Mouse (Mus musculus) hindbrain, embryonic 15.5 days (tissue): ENCODE results near the gene Letm1. TPM values are rescaled to one million over a fixed set of nuclear protein-coding genes. Genes with fewer than 3 reads are reported as not detected.
A peak's percentile ranks its signal among the peaks of the same experiment; 100 is the strongest.

Experiments used
- ATAC-seq: fragments of 200-750 bp; cut with Nextera tagmentation; 2 replicates; pipeline ENCODE4 v1.8.0; 2017; ENCODE audit warnings: low read depth, moderate number of reproducible peaks, moderate TSS enrichment; ENCODE audit not compliant: low FRiP score
- H3K27ac ChIP-seq: fragments of 300-500 bp; sonication (generic); replicated peaks from 2 replicates; pipeline ENCODE4 v1.5.1; 2015; ENCODE audit warnings: mild to moderate bottlenecking, inconsistent platforms
- H3K27me3 ChIP-seq: fragments of 300-500 bp; sonication (generic); 2 replicates; pipeline ENCODE4 v1.6.1; 2015; ENCODE audit warnings: control low read depth, inconsistent platforms
- H3K36me3 ChIP-seq: fragments of 300-500 bp; sonication (generic); 2 replicates; pipeline ENCODE4 v1.6.1; 2015; ENCODE audit warnings: control low read depth, inconsistent platforms
- H3K4me1 ChIP-seq: fragments of 300-500 bp; sonication (generic); replicated peaks from 2 replicates; pipeline ENCODE4 v1.6.1; 2015; ENCODE audit warnings: control low read depth, inconsistent platforms
- H3K4me2 ChIP-seq: fragments of 300-500 bp; sonication (generic); 2 replicates; pipeline ENCODE4 v1.6.1; 2015; ENCODE audit warnings: moderate library complexity, mild to moderate bottlenecking, inconsistent platforms
- H3K4me3 ChIP-seq: fragments of 300-500 bp; sonication (generic); 2 replicates; pipeline ENCODE4 v1.5.1; 2015; ENCODE audit warnings: mild to moderate bottlenecking, inconsistent platforms
- H3K9ac ChIP-seq: fragments of 300-500 bp; sonication (generic); 2 replicates; pipeline ENCODE4 v1.6.1; 2015; ENCODE audit warnings: inconsistent platforms
- H3K9me3 ChIP-seq: fragments of 300-500 bp; sonication (generic); 2 replicates; pipeline ENCODE4 v1.6.1; 2016; ENCODE audit warnings: control low read depth, inconsistent platforms
- whole genome bisulfite sequencing: fragments of 180-500 bp; shearing (Covaris S2); methylation state at CpG from one replicate; pipeline ENCODE4 v1.1.7; 2015; 5-methylcytosine and 5-hydroxymethylcytosine counted together
- polyA plus RNA-seq: library from polyadenylated mRNA; unstranded; fragments of >200 nt; fragmentation: Nextera tagmentation; extraction: Ambion mirVana; gene quantifications from 2 replicates; pipeline ENCODE4 v1.2.1, GENCODE M21; 2015

Gene Letm1
- polyA plus RNA-seq, 1 experiment from 2014 or later, result 76.7 TPM

DNA sequence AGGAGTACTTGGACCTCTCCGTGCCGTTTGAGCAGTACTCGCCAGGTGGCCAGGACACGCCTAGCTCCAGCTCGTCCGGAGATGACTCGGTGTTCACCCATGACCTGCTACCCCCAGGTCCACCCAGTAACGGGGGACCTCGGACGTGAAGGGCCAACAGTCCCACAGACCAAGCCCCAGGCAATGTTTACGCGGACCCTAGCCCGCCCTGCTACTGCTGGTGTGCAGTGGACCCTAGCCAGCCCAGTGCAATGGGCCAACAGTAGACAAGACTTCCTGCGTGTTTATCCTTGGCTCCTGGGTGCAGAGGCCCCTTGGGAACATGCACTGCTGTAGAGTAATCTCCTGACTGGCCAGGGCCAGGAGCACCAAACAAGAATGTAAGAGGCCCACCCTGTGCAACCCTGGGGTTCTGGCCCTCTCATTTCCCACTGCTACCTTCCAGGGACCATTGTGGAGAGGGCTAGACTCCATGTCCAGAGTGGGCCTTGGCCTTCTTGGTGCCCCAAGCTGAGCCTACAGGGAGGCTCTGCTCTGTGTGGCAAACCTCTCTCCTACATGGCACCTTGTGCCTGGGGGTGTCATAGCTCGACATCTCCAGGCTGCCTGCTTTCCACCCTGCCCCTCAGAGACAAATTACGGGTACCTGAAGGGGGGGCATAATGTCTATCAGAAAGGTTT is 47.1 kb downstream of the Letm1 start:
- H3K27me3 ChIP-seq, result no peaks in the 10 kb centered on the region
- no peaks in the 10 kb centered on the region for H3K9me3 ChIP-seq
- H3K27ac ChIP-seq, result no peak overlapping the region
- H3K4me2 ChIP-seq, result no peak overlapping the region
- H3K4me3 ChIP-seq, result no peak overlapping the region
- H3K9ac ChIP-seq, result no peak overlapping the region
- WGBS, result 87% methylated on average over 16 of the region's 16 CpGs
- no peaks in the 10 kb centered on the region for H3K4me1 ChIP-seq
- ATAC-seq, result no peak
- peaks cover 4% of the 10 kb centered on the region; the same call in 1 of the 2 replicates for H3K36me3 ChIP-seq

DNA sequence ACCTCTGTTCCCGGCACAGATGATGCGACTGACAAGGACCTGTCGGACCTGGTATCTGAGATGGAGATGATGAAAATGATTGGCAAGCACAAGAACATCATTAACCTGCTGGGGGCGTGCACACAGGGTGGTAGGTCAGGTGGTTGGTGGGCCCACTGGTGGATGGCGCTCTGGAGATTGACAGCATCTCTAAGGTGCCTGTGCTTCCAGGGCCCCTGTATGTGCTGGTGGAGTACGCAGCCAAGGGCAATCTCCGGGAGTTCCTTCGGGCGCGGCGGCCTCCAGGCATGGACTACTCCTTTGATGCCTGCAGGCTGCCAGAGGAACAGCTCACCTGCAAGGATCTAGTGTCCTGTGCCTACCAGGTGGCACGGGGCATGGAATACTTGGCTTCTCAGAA is 48.8 kb downstream of the Letm1 start:
- WGBS, result 94% methylated on average over 12 of the region's 12 CpGs
- peaks cover 4% of the 10 kb centered on the region; the same call in 1 of the 2 replicates for H3K36me3 ChIP-seq
- H3K4me2 ChIP-seq, result no peak overlapping the region
- ATAC-seq, result no peak
- H3K4me3 ChIP-seq, result no peak overlapping the region
- no peaks in the 10 kb centered on the region for H3K9me3 ChIP-seq
- H3K9ac ChIP-seq, result no peak overlapping the region
- H3K27ac ChIP-seq, result no peak overlapping the region
- 0 out of 2 replicates have a peak, but pooled peaks cover 2% of the 10 kb centered on the region for H3K4me1 ChIP-seq
- no peaks in the 10 kb centered on the region for H3K27me3 ChIP-seq

DNA sequence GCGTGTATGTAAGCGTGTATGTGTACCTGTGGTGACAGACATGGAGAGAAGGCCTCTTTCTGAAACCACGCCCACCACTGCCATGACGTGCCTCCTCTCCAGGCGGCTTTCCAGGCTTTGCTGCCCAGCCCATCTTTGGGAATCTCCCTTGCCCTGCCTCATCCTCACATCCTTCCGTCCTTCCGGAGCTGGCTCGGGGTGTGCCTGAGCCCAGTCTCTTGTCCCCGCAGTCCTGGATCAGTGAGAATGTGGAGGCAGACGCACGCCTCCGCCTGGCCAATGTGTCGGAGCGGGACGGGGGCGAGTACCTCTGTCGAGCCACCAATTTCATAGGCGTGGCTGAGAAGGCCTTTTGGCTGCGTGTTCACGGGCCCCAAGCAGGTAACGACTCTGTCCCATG is 51.6 kb downstream of the Letm1 start:
- H3K4me3 ChIP-seq, result no peak overlapping the region
- no peaks in the 10 kb centered on the region for H3K9me3 ChIP-seq
- H3K27me3 ChIP-seq, result no peaks in the 10 kb centered on the region
- 0 out of 2 replicates have a peak, but pooled peaks cover 2% of the 10 kb centered on the region for H3K4me1 ChIP-seq
- ATAC-seq, result no peak
- no peak overlapping the region for H3K4me2 ChIP-seq
- no peak overlapping the region for H3K27ac ChIP-seq
- H3K9ac ChIP-seq, result no peak overlapping the region
- no peaks in the 10 kb centered on the region for H3K36me3 ChIP-seq
- 61% methylated on average over 21 of the region's 21 CpGs for WGBS

DNA sequence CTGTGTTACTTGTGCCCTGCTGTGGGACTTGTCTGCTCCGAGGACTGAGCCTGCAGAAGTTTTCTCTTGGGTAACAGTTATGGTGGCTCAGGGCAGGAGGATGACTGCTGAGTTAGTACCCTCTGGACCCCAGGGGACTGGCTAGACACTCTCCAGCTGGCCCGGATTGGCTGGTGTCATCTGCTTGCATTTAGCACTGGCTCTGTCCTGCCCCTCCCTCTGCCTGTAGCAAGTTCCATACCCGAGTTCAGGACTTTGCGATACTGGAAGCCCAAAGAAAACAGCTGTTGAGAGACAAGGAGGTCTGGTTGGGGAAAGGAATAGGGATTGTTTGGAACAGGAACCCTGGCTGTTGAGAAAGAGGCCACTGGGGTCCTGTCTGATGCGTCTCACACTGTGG is 52.1 kb downstream of the Letm1 start:
- Histone ChIP-seq H3K9me3 (no peaks in the 10 kb centered on the region), H3K27me3 (no peaks in the 10 kb centered on the region), H3K4me1 (0 out of 2 replicates have a peak, but pooled peaks cover 2% of the 10 kb centered on the region), H3K27ac (no peak overlapping the region), H3K9ac (no peak overlapping the region), H3K4me3 (no peak overlapping the region), H3K36me3 (no peaks in the 10 kb centered on the region), H3K4me2 (no peak overlapping the region)
- 43% methylated on average over 5 of the region's 5 CpGs for WGBS
- no peak for ATAC-seq

DNA sequence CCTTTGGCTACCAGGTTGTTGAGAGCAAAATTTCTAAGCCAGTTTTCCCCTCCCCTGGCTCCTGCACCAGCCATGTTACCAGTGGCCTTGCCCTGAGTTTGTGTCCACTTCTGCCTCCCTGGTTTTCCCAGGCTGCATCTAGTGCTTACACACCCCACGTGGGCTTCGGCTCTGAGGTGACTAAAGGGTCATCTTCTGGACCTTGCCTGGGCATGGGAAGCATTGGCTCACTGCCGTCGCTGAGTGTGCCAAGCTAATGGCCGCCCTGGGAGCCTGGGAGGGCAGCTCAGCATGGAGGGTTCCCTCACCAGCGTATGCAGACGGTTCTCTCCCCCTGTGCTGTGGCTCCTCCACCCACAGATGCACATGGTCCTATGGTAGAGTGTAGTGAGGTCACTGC is 53.8 kb downstream of the Letm1 start:
- Histone ChIP-seq H3K9me3 (no peaks in the 10 kb centered on the region), H3K36me3 (no peaks in the 10 kb centered on the region), H3K27ac (no peak overlapping the region), H3K27me3 (0 out of 2 replicates have a peak, but pooled peaks cover 4% of the 10 kb centered on the region), H3K4me3 (no peak overlapping the region), H3K9ac (no peak overlapping the region), H3K4me1 (0 out of 2 replicates have a peak, but pooled peaks cover 5% of the 10 kb centered on the region), H3K4me2 (no peak overlapping the region)
- ATAC-seq, result no peak
- WGBS, result 67% methylated on average over 7 of the region's 7 CpGs

DNA sequence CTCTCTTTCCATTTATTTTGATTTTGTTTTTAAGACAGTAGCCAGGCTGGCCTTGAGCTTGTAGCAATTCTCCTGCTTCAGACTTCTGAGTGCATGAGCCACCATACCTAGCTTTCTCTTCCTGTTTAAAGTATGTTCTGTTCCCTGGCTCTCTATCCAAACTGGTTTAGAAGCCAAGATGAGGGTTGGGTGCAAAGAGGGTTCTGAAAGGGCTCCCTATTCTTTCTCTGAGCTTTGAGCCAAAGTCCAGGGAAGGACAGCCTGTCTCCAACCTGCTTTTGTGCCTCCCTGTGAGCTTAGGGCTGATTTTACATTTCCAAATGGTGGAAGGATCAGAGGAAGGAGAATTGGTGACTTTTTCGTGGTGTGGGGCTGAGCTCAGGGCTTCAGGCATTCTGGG is 55.7 kb downstream of the Letm1 start:
- H3K27ac ChIP-seq, result 0 out of 2 replicates have a peak overlapping the region, but pooled peaks have one; percentile 17
- H3K9ac ChIP-seq, result no peak overlapping the region
- H3K27me3 ChIP-seq, result 0 out of 2 replicates have a peak, but pooled peaks cover 4% of the 10 kb centered on the region
- H3K36me3 ChIP-seq, result no peaks in the 10 kb centered on the region
- H3K4me1 ChIP-seq, result peaks cover 24% of the 10 kb centered on the region
- WGBS, result 83% methylated on average over 1 of the region's 1 CpGs
- no peak overlapping the region for H3K4me3 ChIP-seq
- ATAC-seq, result no peak
- peak overlapping the region; percentile 93 for H3K4me2 ChIP-seq
- H3K9me3 ChIP-seq, result no peaks in the 10 kb centered on the region

DNA sequence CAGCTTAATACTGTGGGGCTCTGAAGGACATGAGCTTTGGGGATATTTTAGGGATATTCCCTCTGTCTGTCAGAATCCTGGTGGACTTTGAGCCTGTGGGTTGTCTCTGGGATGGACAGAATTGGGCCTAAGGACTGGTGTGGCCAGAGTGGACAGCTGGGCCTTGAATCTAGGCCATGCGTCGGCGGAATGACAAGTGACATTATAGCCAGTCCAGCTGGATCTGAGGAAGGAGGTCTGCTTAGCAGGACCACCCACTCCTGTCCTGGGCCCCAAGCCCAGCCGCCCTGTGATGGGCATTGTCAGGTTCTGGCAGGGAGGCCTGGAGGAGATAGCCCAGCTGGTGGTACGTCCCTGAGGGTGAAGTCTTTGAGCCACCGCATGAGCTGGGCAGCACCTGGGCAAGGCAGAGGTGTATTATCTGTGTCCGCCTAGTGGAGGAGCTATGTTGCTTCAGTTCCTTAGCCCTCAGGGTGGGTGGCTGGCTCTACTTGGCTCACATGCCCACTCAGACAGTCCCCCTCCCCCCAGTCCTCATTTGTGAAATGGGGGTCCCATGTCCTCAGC is 56.5 kb downstream of the Letm1 start:
- 63% methylated on average over 7 of the region's 7 CpGs for WGBS
- Histone ChIP-seq H3K36me3 (no peaks in the 10 kb centered on the region), H3K27me3 (0 out of 2 replicates have a peak, but pooled peaks cover 4% of the 10 kb centered on the region), H3K4me2 (peak overlapping the region; percentile 93), H3K4me3 (0 out of 2 replicates have a peak overlapping the region, but pooled peaks have one; percentile 53), H3K9ac (no peak overlapping the region), H3K9me3 (no peaks in the 10 kb centered on the region), H3K27ac (0 out of 2 replicates have a peak overlapping the region, but pooled peaks have one; percentile 17), H3K4me1 (peaks cover 31% of the 10 kb centered on the region)
- ATAC-seq, result no peak

DNA sequence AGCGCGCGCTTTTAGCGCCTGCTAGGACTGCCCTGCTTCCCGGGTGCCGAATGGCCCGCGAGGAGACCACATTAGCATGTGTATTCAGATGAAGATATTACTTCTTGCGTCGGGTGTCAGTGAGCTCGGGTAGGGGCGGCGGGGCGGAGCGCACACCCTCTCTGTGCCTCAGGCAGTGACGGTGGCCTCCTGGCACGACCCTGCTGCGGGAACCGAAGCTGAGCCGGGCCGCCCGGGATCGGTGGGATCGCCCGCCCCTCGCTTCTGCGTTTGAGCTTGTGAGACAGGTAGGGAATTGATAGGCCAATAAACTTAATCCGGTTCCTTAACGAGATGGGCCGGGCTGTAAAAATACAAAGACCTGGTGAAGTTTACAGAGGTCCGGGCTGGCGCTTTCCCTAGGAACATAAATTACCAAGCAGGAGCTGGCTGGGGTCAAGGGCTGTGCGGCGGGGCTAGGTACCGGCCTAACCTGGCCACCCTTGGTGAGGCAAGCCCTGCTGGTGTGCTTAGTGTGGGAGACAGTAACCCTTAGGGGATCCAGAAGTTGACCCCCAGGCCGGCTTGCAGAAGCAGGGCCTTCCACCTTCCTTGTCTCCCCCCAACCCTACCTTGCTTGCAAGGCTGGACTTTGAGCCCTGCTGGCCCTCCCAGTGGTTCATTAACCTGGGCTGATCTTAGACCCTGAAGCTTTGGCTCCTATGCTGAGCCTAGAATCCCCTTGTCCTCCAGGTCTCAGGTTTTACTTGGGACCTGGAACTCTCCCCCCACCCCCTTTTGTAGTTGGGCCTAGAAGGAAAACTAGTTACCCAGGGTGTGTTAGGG is 58.8 kb downstream of the Letm1 start:
- WGBS, result 2% methylated on average over 36 of the region's 36 CpGs
- ATAC-seq, result 0 out of 2 replicates have a peak, but pooled peaks have one; percentile 24
- Histone ChIP-seq H3K4me1 (peaks cover 30% of the 10 kb centered on the region), H3K9ac (peak overlapping the region; percentile 63), H3K27ac (peak overlapping the region; percentile 64; the same call in 1 of the 2 replicates), H3K4me3 (peak overlapping the region; percentile 53), H3K36me3 (no peaks in the 10 kb centered on the region), H3K9me3 (no peaks in the 10 kb centered on the region), H3K4me2 (peak overlapping the region; percentile 93), H3K27me3 (0 out of 2 replicates have a peak, but pooled peaks cover 4% of the 10 kb centered on the region)

DNA sequence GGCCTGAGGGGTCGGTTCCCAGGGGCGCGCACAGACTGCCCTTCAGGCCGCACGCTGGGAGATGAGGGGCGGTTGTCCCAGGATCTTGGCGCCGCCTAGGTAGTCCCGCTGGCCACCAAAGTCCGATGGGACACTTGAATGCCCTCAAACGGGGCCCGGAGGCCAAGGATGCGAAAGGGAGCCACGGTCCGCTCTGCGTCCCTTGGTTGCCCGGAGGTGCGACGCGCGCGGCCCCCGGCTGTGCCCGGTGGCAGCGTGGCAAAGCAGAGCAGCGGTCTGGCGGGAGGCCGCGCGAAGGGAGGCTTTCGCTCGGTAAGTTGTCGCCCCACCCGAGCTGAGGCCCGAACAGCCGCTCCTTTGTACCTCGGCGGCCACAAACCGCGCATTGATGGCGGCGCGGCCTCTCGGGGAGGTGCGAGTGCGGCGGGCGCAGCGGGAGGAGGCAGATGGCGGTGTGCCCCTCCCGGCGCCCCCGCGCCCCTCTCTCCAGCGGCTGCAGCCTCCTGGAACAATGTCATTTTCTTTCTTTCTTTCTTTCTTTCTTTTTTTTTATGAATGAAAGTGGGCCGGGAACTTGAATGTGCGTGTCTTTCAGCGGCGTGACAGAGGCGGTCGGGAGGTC is 59.5 kb downstream of the Letm1 start:
- H3K9ac ChIP-seq, result peak overlapping the region; percentile 63
- peak overlapping the region; percentile 64 for H3K27ac ChIP-seq
- no peaks in the 10 kb centered on the region for H3K9me3 ChIP-seq
- H3K4me1 ChIP-seq, result peaks cover 30% of the 10 kb centered on the region
- no peaks in the 10 kb centered on the region for H3K36me3 ChIP-seq
- WGBS, result under 1% methylated on average over 59 of the region's 61 CpGs
- peak overlapping the region; percentile 93 for H3K4me2 ChIP-seq
- peak overlapping the region; percentile 53 for H3K4me3 ChIP-seq
- H3K27me3 ChIP-seq, result 0 out of 2 replicates have a peak, but pooled peaks cover 4% of the 10 kb centered on the region
- ATAC-seq, result no peak

DNA sequence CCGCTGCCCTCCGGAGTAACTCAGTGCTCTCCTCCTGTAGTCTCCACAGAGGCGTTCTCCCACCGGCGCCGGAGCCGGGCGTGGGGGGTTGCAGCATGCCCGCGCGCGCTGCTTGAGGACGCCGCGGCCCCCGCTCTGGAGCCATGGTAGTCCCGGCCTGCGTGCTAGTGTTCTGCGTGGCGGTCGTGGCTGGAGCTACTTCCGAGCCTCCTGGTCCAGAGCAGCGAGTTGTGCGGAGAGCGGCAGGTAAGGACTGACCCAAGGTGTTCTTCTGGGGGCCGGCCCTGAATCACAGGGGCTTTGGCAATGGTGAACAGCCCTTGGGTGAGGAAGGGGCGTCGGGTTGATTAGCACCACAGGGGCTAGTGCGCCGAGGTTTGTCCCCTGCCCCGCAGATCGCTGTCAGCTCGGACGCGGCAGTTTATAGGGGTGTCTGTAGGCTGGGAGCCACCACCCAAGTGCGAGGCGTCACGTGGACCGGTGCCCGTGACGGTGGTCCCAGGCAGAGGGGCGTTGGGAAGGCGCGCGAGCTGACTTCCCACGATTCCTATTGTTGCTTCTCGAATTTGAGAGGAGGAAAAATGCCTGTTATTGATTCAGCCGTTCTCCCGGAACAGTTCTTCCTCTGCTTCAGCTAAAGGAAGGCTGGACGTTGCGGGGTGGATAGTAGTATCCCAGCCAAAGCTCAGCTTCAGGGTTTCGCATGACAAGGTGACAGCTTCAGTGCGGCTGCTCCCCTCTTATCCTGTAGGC is 60.2 kb downstream of the Letm1 start:
- peak overlapping the region; percentile 64 for H3K27ac ChIP-seq
- peaks cover 30% of the 10 kb centered on the region for H3K4me1 ChIP-seq
- H3K36me3 ChIP-seq, result no peaks in the 10 kb centered on the region
- H3K4me3 ChIP-seq, result peak overlapping the region; percentile 53
- H3K27me3 ChIP-seq, result 0 out of 2 replicates have a peak, but pooled peaks cover 4% of the 10 kb centered on the region
- WGBS, result under 1% methylated on average over 53 of the region's 53 CpGs
- H3K9me3 ChIP-seq, result no peaks in the 10 kb centered on the region
- H3K4me2 ChIP-seq, result peak overlapping the region; percentile 93
- H3K9ac ChIP-seq, result peak overlapping the region; percentile 63
- 0 out of 2 replicates have a peak, but pooled peaks have one; percentile 0 for ATAC-seq
